Mouse (Mus musculus) kidney, embryonic 14.5 days (tissue): ENCODE data around the gene Rtl10. TPM values are rescaled to one million over a fixed set of nuclear protein-coding genes. Genes with fewer than 3 reads are reported as not detected.

Experiments
- ATAC-seq: fragments of 200-750 bp; cut with Nextera tagmentation; 2 replicates; pipeline ENCODE4 v1.8.0; 2017; ENCODE audit warnings: moderate number of reproducible peaks, mild to moderate bottlenecking, moderate TSS enrichment, moderate library complexity; ENCODE audit not compliant: low FRiP score, low TSS enrichment
- H3K27ac ChIP-seq: fragments of 300-500 bp; sonication (generic); 2 replicates; pipeline ENCODE4 v1.5.1; 2014; ENCODE audit warnings: low read depth, mild to moderate bottlenecking, low read length, moderate library complexity, mixed read lengths
- H3K27me3 ChIP-seq: fragments of 300-500 bp; sonication (generic); 2 replicates; pipeline ENCODE4 v1.6.1; 2014; ENCODE audit warnings: mild to moderate bottlenecking, low read length; ENCODE audit not compliant: control insufficient read depth, insufficient read depth
- H3K36me3 ChIP-seq: fragments of 300-500 bp; sonication (generic); 2 replicates; pipeline ENCODE4 v1.6.1; 2014; ENCODE audit warnings: low read length, mixed read lengths; ENCODE audit not compliant: control insufficient read depth, insufficient read depth
- H3K4me1 ChIP-seq: fragments of 300-500 bp; sonication (generic); 2 replicates; pipeline ENCODE4 v1.6.1; 2014; ENCODE audit warnings: low read length, mixed read lengths; ENCODE audit not compliant: control insufficient read depth, insufficient read depth
- H3K4me2 ChIP-seq: fragments of 300-500 bp; sonication (generic); replicated peaks from 2 replicates; pipeline ENCODE4 v1.6.1; 2014; ENCODE audit warnings: low read depth, mild to moderate bottlenecking, low read length
- H3K4me3 ChIP-seq: fragments of 300-500 bp; sonication (generic); 2 replicates; pipeline ENCODE4 v1.5.1; 2014; ENCODE audit warnings: mild to moderate bottlenecking, low read length
- H3K9ac ChIP-seq: fragments of 300-500 bp; sonication (generic); 2 replicates; pipeline ENCODE4 v1.6.1; 2014; ENCODE audit warnings: low read depth, mild to moderate bottlenecking, low read length, moderate library complexity
- H3K9me3 ChIP-seq: fragments of 300-500 bp; sonication (generic); 2 replicates; pipeline ENCODE4 v1.6.1; 2016; ENCODE audit warnings: low read length; ENCODE audit not compliant: control insufficient read depth
- WGBS: fragments of 180-500 bp; shearing (Covaris S2); extraction: QIAGEN DNeasy Blood & Tissue Kit; methylation state at CpG from one replicate; pipeline ENCODE4 v1.1.7; 2014; 5-methylcytosine and 5-hydroxymethylcytosine counted together
- polyA plus RNA-seq: library from polyadenylated mRNA; unstranded; fragments of >200 nt; fragmentation: Nextera tagmentation; extraction: Ambion mirVana; gene quantifications from 2 replicates; pipeline ENCODE4 v1.2.1, GENCODE M21; 2014

Rtl10 gene
- polyA plus RNA-seq, 1 experiment from 2014 or later, result 3.0 TPM

DNA sequence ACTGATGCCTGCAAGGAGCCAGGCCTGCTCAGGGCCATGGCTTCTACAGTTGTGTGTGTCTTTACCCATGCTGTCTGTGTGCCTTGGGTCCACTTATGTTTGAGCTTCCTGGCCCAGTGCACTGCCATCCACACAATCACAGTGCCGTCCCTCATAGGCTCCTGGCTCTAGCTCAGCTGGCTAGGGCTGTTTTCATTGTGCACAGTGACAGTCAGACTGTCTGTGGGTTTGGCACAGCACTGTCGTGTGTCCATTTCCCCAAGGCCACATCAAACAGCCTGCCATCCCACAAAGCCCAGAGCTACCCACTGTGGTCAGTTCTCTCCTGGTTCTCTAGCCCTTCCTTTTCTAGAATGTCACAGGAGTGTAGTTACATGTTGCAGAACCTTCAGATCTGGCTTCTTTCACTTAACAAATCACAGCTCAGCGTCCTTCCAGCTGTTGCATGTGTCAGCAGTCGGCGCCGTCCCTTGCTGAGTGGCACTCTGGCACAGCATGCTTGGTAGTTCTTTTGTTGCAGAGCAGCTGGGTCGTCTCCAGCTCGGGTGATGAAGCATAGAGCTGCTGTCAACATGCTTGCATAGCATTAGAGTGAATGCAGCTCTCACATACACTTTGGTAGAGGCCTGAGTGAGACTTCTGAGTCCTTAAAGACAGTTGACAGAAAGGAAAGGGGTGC lies 44.6 kb downstream of the Rtl10 start:
- Histone ChIP-seq H3K4me3 (no peak overlapping the region), H3K27ac (no peak overlapping the region), H3K27me3 (no peaks in the 10 kb centered on the region), H3K36me3 (no peaks in the 10 kb centered on the region), H3K4me1 (no peaks in the 10 kb centered on the region; the same call in 1 of the 2 replicates), H3K9me3 (no peaks in the 10 kb centered on the region), H3K9ac (no peak overlapping the region), H3K4me2 (no peak overlapping the region)
- 63% methylated on average over 8 of the region's 8 CpGs for WGBS
- ATAC-seq, result peak; percentile 26

DNA sequence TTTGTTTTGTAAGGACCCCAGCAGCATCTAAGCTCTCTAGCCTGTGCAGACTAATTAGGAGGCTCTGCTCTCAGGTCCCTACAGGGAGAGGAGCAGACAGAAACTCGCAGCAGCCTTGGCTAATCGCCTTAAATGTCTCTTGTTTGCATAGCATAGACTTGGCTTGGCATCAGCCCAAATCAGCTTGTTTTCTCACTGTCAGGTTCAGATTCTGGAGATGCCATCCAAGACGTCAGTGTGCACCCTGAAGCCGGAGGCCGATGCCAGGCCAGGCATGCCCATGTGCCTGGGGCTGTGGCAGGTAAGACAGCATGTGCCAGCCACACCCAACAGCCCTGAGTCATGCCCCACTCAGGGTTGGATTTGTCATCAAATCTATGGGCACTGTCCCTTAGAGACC lies 49.2 kb downstream of the Rtl10 start:
- ATAC-seq, result no peak
- H3K9me3 ChIP-seq, result no peaks in the 10 kb centered on the region
- H3K9ac ChIP-seq, result no peak overlapping the region
- H3K27me3 ChIP-seq, result no peaks in the 10 kb centered on the region; the same call in 1 of the 2 replicates
- no peaks in the 10 kb centered on the region for H3K36me3 ChIP-seq
- no peak overlapping the region for H3K4me2 ChIP-seq
- H3K4me1 ChIP-seq, result peaks cover 17% of the 10 kb centered on the region
- no peak overlapping the region for H3K27ac ChIP-seq
- H3K4me3 ChIP-seq, result no peak overlapping the region
- 81% methylated on average over 5 of the region's 5 CpGs for whole genome bisulfite sequencing

Other genes with a start within 250 kb of the Rtl10 start
- 1.2 and 1.9 TPM in 2 replicates for gene Gm49776, start 240.6 kb upstream of the Rtl10 start, polyA plus RNA-seq
- 29.9 and 41.4 TPM in 2 replicates for gene Dgcr8, start 209.7 kb upstream of the Rtl10 start, polyA plus RNA-seq
- gene Tango2, start 150.8 kb upstream of the Rtl10 start, polyA plus RNA-seq, result 19.8 and 20.0 TPM in 2 replicates
- gene Arvcf, start 150.7 kb upstream of the Rtl10 start, polyA plus RNA-seq, result 16.3 and 27.0 TPM in 2 replicates
- 21.9 and 23.6 TPM in 2 replicates for gene Txnrd2, start 72.5 kb upstream of the Rtl10 start, polyA plus RNA-seq
- 78.7 and 89.0 TPM in 2 replicates for gene Comt, start 72.0 kb upstream of the Rtl10 start, polyA plus RNA-seq
- 16.3 and 18.0 TPM in 2 replicates for gene Gnb1l, start 188 bp upstream of the Rtl10 start, polyA plus RNA-seq
- gene Tbx1, start 91.8 kb downstream of the Rtl10 start, polyA plus RNA-seq, result 0.61 and 0.63 TPM in 2 replicates
- 1.1 and 1.6 TPM in 2 replicates for gene Gp1bb, start 123.5 kb downstream of the Rtl10 start, polyA plus RNA-seq
- 1.2 and 1.7 TPM in 2 replicates for gene Gm49601, start 127.5 kb downstream of the Rtl10 start, polyA plus RNA-seq
- 12.2 and 14.2 TPM in 2 replicates for gene Sept5, start 131.1 kb downstream of the Rtl10 start, polyA plus RNA-seq